Mouse (Mus musculus) neural tube, embryonic 10.5 days (tissue): ENCODE measurements around the gene Tas2r102.
A peak's percentile ranks its signal among the peaks of the same experiment; 100 is the strongest.

Experiments used
- DNase-seq: peaks from one replicate; pipeline ENCODE4 v3.0.0-alpha.2; 2017; ENCODE audit warnings: low spot score; ENCODE audit errors: extremely low spot score

Gene Tas2r102

GRCm38 (mm10) chr6:132761831-132762230 is at the start of gene Tas2r102:
TSS of gene Tas2r102 (plus strand) at chr6:132762131.
- no peak for DNase-seq

DNA sequence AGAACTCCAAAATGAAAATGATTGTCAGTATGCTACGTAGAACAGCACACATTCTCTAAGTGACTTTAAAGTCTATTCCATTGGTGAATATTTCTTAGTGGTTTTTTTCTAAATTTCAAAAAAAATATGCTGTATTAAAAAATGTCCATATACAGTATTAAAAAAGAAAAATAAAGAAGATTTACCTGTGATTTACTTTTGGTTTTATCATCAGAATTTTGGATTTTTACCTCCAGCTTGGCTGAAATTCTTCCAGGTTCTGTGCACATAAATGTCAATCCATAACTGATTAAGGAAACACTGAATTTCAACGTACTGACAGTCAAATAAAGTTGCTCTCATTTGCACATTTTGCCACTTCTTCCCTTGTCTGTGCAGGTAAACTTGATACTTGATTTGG is 24.0 kb upstream of the Tas2r102 start, which contains the start of gene Tas2r115:
Gene Tas2r115, minus strand, starts transcription at position 101 of the 400 bp plus-strand sequence.
- DNase-seq = no peak

GRCm38 (mm10) chr6:132750206-132750605 is 11.7 kb upstream of the Tas2r102 start:
- DNase-seq = no peak

- DNase-seq = no peak
Observed at GRCm38 (mm10) chr6:132754430-132754829, 7.5 kb upstream of the Tas2r102 start, which contains the start of gene Tas2r124. TSS of gene Tas2r124 (plus strand) at chr6:132754730.

DNA sequence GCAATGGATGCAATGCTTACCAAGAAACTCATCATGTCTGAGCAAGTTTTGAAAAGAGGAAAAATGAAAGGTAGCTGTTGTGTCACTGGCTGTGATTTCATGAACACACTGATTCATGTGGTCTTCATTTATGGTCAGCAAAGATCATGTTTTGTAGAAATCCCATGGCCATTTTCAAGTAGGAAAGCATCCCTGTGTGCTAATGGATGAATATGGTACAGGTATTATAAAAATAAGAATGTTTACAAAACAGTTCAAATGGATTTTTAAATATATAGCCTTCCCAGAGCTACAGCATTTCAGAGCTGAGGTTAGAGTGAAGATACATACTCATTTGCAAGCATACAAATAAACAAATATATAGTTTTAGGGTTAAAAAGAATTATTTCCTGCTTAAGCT is 16.1 kb downstream of the Tas2r102 start, which contains the start of gene Tas2r136:
Gene Tas2r136, minus strand, starts transcription at position 101 of the 400 bp plus-strand sequence.
- no peak for DNase-seq

- peak; percentile 36 for DNase-seq
Observed at GRCm38 (mm10) chr6:132795393-132795792, 33.5 kb downstream of the Tas2r102 start.

GRCm38 (mm10) chr6:132802518-132802917 is 40.6 kb downstream of the Tas2r102 start, which contains the start of gene Tas2r117:
TSS of gene Tas2r117 (plus strand) at chr6:132802818.
- DNase-seq = no peak
